Mouse (Mus musculus) brown adipose tissue, adult 24 weeks (tissue): Measurements from ENCODE around the gene Nptn. TPM values are rescaled to one million over a fixed set of nuclear protein-coding genes. Genes with fewer than 3 reads are reported as not detected.
A peak's percentile ranks its signal among the peaks of the same experiment; 100 is the strongest.

ENCODE experiments used
- H3K27ac ChIP-seq: fragments of 200-500 bp; replicated peaks from 2 replicates; pipeline ENCODE4 v1.5.1; 2012; ENCODE audit warnings: low read depth, mild to moderate bottlenecking, low read length
- H3K4me1 ChIP-seq: fragments of 200-500 bp; 2 replicates; pipeline ENCODE4 v1.6.1; 2012; ENCODE audit warnings: low read length, mixed read lengths; ENCODE audit not compliant: control insufficient read depth, insufficient read depth, insufficient read length
- H3K4me3 ChIP-seq: fragments of 200-500 bp; 2 replicates; pipeline ENCODE4 v1.5.1; 2012; ENCODE audit warnings: low read depth, mild to moderate bottlenecking, low read length, moderate library complexity; ENCODE audit not compliant: insufficient read depth
- polyA plus RNA-seq: library from polyadenylated mRNA; stranded (reverse); fragments of >200 nt; gene quantifications from 2 replicates; pipeline ENCODE4 v1.2.4, GENCODE M21; 2012; ENCODE audit not compliant: missing spikeins, insufficient read depth, insufficient read length

The Nptn gene
- polyA plus RNA-seq, 1 experiment = 127 TPM

- H3K27ac ChIP-seq = peak overlapping the region; percentile 85
- H3K4me1 ChIP-seq = peaks cover 6% of the 10 kb centered on the region
- peak overlapping the region; percentile 96 for H3K4me3 ChIP-seq
Measured at GRCm38 (mm10) chr9:58583267-58583641, 1.2 kb downstream of the Nptn start.

DNA sequence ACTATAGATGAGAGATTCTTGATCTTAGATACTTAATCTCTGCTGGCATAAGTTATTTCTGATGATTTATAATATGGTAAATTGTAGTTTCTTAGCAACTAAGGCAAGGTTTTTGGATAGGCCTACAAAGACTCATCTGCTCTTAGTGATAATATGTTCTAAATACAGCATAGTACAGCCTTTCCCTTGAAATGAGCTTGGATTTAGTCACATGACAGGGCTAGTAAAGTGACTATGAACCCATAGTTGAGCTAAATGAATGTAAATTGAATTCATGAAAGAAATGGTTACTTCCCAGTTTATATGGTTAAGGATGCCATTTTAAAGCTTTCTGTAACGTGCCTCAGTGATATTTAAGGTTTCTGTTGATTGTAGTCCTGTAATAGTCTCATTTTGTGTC is 2.3 kb downstream of the Nptn start:
- Histone ChIP-seq H3K27ac (no peak overlapping the region), H3K4me1 (peaks cover 6% of the 10 kb centered on the region), H3K4me3 (no peak overlapping the region)

- H3K4me1 ChIP-seq = peaks cover 8% of the 10 kb centered on the region
- H3K27ac ChIP-seq = no peak overlapping the region; the same call in 1 of the 2 replicates
- no peak overlapping the region for H3K4me3 ChIP-seq
Measured at GRCm38 (mm10) chr9:58588657-58589056, 6.6 kb downstream of the Nptn start.

- Histone ChIP-seq H3K4me1 (peaks cover 6% of the 10 kb centered on the region), H3K4me3 (no peak overlapping the region), H3K27ac (no peak overlapping the region)
Measured at GRCm38 (mm10) chr9:58595313-58595712, 13.3 kb downstream of the Nptn start.

DNA sequence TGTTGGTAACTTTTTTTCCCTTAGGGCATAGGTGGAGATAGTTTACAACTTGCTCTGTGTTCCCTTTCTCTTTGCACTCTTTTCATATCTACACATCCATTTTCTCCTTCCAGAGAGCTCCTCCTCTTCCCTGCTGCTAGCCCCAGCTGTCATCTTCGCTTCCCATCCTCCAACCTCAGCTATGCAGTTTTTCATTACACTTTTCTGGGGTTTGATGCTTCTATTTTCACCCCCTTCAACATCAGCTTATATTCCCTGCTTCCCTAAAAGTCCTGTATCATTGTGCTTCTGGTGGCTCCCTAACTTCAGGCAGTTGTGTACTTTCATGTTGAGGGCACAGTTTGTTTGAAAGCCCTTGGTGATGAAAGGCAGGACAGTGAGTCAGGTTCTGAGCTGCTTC is 31.8 kb downstream of the Nptn start:
- no peak overlapping the region for H3K4me3 ChIP-seq
- H3K27ac ChIP-seq = no peak overlapping the region
- peaks cover 15% of the 10 kb centered on the region for H3K4me1 ChIP-seq

DNA sequence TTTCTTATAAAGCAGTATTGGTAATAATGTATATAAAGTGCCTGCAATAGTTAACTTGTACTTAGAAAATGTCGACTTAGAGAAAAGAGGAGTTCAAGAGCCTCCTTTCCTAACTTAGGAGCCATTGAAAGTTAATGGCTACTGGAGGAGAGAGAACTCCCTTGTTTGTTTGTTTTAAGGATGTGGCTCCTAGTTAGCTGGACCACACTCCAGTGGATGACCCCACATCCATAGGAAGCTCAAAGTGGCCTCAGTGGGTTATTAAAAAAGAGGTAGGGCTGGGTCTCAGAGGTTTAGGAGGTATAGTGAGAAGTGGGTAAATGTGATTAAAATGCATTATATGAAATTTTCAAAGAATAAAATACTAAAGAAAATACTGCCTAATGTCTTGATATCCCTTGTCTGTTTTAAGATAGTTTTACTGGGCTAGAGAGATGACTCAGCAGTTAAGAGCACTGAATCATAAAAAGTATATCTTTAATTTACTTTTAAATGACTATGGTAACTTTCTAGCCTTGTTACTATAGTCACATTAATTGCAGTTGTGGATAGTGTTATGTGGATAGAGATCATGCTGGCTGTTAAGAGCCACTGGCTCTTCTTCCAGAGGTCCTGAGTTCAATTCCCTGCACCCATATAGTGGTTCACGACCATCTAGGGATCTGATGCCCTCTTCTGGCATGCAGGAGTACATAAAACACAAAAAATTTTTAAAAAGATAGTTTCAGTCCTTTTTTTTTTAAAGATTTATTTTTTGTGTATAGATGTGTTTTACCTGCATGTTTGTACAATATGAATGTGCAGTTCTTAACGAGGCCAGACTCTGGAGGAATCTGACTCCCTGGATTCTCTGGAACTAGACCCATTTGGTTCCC is 33.3 kb downstream of the Nptn start:
- Histone ChIP-seq H3K4me3 (no peak overlapping the region), H3K4me1 (peaks cover 17% of the 10 kb centered on the region), H3K27ac (no peak overlapping the region)

GRCm38 (mm10) chr9:58623009-58623408 is 41.0 kb downstream of the Nptn start:
- peaks cover 10% of the 10 kb centered on the region for H3K4me1 ChIP-seq
- no peak overlapping the region for H3K27ac ChIP-seq
- H3K4me3 ChIP-seq = no peak overlapping the region

- Histone ChIP-seq H3K4me1 (peaks cover 3% of the 10 kb centered on the region; the same call in 1 of the 2 replicates), H3K27ac (no peak overlapping the region), H3K4me3 (no peak overlapping the region)
Measured at GRCm38 (mm10) chr9:58627197-58627596, 45.2 kb downstream of the Nptn start.

GRCm38 (mm10) chr9:58630441-58630840 is 48.4 kb downstream of the Nptn start:
- Histone ChIP-seq H3K4me1 (no peaks in the 10 kb centered on the region), H3K4me3 (no peak overlapping the region), H3K27ac (no peak overlapping the region)

DNA sequence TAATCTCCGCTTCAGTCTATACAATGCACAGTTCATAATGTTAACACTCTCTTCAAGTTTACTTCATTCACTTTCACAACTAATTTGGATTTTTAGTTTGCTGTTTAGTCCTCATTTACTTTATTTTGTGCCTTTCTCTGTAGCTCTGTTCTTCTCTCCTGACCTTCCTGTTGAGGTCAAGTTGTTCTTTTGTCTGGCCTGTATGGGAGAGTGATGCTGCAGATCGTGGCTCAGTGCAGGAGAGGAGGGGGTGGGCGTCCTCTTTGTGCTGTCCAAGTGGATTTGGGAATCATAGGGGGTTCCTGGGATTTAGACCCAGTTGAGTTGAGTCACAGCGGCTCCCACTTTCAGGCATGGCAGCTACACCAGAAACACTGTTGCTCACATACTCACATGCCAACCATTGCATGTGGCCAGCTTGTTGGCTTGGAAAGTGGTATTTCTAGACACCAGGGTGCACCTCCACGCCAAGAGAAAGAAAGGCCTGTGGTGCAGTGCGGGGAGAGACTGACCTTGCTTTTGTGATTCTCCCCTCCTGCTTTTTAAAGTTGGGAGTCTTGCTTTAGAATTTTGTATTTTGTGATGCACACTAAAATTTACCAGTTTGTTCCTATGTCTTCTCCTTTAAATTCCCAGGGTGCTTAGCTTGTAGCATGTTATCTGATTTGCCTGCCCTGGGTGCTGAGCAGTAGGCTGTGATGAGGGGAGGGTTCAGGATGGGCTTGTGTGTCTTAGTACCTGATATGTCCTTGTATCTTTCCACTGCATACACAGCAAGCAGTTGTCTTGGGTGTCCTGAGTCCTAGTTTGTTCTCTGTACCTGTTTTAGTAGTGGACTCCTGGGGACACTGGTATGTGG is 66.6 kb downstream of the Nptn start:
- H3K27ac ChIP-seq = no peak overlapping the region
- H3K4me1 ChIP-seq = no peaks in the 10 kb centered on the region; the same call in 1 of the 2 replicates
- no peak overlapping the region for H3K4me3 ChIP-seq

- H3K4me1 ChIP-seq = no peaks in the 10 kb centered on the region; the same call in 1 of the 2 replicates
- no peak overlapping the region for H3K4me3 ChIP-seq
- H3K27ac ChIP-seq = no peak overlapping the region
Measured at GRCm38 (mm10) chr9:58649265-58649626, 67.2 kb downstream of the Nptn start.

- Histone ChIP-seq H3K4me1 (no peaks in the 10 kb centered on the region), H3K27ac (no peak overlapping the region), H3K4me3 (no peak overlapping the region)
Measured at GRCm38 (mm10) chr9:58651993-58652392, 70.0 kb downstream of the Nptn start.

GRCm38 (mm10) chr9:58654494-58654893 is 72.5 kb downstream of the Nptn start:
- no peak overlapping the region for H3K4me3 ChIP-seq
- no peak overlapping the region for H3K27ac ChIP-seq
- no peaks in the 10 kb centered on the region for H3K4me1 ChIP-seq

DNA sequence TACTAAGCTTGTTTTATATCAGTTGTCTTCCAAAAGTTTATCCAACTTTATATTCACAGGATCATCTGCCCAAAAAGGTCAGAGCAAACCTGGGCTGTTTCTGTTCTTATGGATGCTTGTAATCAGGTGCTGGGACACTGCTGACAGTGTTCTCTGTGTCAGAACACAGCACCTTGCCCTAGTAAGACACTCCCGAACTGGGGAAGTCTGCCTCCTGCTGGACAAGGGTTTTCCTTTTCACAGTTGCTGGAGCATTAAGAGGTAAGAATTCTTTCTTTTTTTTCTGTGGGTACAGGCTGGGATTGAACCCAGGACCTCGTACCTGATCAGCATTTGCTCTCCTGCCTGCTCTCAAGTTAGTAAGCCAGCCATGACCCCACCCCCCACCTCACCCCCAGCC is 74.4 kb downstream of the Nptn start:
- no peak overlapping the region for H3K4me3 ChIP-seq
- no peak overlapping the region for H3K27ac ChIP-seq
- H3K4me1 ChIP-seq = no peaks in the 10 kb centered on the region

DNA sequence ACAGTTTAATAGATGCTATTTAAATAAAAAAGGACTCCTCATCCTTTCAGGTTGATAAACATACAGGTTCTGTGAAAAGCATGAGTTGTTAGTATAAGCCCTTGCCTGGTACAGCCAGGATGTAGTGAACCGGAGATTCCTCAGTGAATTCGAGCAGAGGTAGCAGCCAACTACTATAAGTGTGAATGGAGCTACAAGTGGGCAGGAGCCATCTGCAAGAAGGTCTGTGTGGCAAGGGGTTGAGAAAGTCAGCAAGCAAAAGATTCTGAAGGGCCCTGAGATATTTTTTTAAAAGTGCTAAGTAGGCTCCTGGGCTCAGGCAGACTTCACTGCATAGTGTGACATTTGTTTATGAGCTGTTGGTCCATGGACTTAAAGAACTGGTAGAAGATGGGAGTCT is 74.8 kb downstream of the Nptn start:
- no peak overlapping the region for H3K27ac ChIP-seq

More for the DNA sequence above, 74.8 kb downstream of the Nptn start:
- Histone ChIP-seq H3K4me3 (no peak overlapping the region), H3K4me1 (no peaks in the 10 kb centered on the region)
